Mouse (Mus musculus): ENCODE data around the gene Slc16a10. TPM values are rescaled to one million over a fixed set of nuclear protein-coding genes. Genes with fewer than 3 reads are reported as not detected.

Gene Slc16a10
- polyA plus RNA-seq, 1 experiment: 15.4 TPM

DNA sequence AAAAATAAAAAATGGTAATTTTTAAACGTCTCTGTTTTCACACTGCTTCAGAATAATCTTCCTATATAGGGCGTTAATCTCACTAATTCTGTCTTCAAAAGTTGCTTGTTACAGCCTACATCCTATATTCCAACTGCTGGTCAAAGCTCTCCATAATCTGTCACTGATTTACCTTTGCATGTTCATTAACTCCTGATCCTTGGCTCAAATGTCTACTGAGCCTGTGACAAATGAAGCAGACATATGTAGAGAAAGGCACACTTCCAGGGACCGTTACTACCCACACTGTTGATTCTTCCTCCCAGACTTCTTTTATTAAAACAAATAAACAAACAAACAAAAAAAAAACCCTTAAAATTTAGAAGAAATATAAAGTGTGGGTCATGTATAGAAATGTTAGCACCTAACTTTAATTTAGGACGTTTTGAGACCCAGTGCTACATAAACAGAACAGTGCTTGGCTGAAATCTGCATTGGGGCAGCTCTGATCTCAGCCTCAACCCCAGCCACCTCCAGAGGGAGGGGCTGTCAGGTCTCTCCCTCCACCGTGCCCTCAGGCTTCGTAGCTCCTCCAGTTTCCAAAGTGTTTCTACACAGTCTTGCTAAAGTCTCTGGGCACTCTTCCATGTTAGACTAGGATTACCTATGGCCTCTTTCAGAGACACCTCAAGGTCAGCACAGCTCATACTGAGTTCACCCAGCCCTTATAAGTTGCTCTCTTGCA is 83.8 kb downstream of the Slc16a10 start:
- Histone ChIP-seq H3K4me1 (ENCODE audit: control insufficient read depth, insufficient read depth, insufficient read length, low read length) (peaks cover 7% of the 10 kb centered on the region; the same call in 1 of the 2 replicates), H3K27ac (replicated peaks; ENCODE audit: low read depth, low read length) (peak overlapping the region; percentile 87), H3K4me3 (ENCODE audit: insufficient read depth, low read depth, low read length) (no peak overlapping the region)

DNA sequence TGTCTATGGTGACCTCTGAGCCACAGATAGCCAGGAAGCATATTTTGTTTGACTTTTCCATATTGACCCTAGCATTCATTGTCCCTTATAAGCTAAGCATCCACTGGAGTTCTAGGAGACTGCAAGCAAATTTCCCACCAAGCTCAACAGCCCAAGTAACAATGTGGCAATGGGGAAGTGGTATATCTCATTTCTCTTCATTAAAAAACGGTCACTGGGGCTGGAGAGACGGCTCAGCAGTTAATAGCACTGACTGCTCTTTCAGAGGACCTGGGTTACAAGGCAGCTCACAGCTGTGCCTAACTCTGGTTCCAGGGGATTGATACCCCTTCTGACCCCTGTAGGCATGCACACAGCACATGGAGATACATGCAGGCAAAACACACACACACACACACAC is 84.4 kb downstream of the Slc16a10 start:
- peak overlapping the region; percentile 23; the same call in 1 of the 2 replicates for H3K27ac ChIP-seq (replicated peaks; ENCODE audit: low read depth, low read length)
- H3K4me1 ChIP-seq (ENCODE audit: control insufficient read depth, insufficient read depth, insufficient read length, low read length): peaks cover 7% of the 10 kb centered on the region; the same call in 1 of the 2 replicates
- no peak overlapping the region for H3K4me3 ChIP-seq (ENCODE audit: insufficient read depth, low read depth, low read length)

DNA sequence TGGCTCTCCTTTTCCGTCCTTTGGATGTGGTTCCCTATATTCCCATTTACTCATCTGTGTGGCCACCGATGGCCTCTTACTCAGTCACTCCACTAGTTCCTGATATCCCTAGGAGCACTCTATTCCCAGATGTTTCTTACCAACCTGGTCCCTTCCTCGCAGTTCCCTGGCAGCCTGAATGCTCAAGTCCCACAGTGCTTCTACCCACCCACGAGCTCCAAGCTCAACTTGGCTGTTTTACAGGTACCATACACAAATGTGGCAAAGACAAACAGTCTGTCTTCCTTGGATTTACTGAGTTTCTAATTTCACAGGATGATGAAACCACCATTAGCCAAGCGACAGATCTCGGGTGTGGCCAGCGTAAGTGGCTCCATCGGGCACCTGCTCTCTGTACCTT is 87.6 kb downstream of the Slc16a10 start:
- Histone ChIP-seq H3K4me3 (ENCODE audit: insufficient read depth, low read depth, low read length) (no peak overlapping the region), H3K4me1 (ENCODE audit: control insufficient read depth, insufficient read depth, insufficient read length, low read length) (peaks cover 4% of the 10 kb centered on the region; the same call in 1 of the 2 replicates), H3K27ac (replicated peaks; ENCODE audit: low read depth, low read length) (no peak overlapping the region)

DNA sequence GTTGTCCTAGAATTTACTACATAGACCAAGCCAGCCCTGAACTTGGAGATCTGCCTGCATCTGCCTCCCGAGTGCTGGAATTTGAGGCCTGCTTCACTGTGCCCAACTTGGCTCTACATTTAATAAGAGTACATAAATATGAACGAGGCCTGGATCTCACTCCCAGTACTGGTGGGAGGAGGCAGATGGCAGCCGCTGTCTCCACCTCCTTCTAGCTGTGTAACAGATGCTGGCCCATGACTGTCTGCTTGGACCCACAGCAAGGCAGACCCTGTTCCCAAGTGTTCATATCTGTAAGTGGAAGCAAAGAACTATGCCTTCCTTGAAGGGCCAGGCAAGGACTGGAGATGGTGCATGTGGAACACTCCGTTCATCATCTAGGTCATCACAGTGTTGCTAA is 88.2 kb downstream of the Slc16a10 start:
- Histone ChIP-seq H3K4me1 (ENCODE audit: control insufficient read depth, insufficient read depth, insufficient read length, low read length) (peaks cover 2% of the 10 kb centered on the region; the same call in 1 of the 2 replicates), H3K27ac (replicated peaks; ENCODE audit: low read depth, low read length) (no peak overlapping the region), H3K4me3 (ENCODE audit: insufficient read depth, low read depth, low read length) (no peak overlapping the region)

DNA sequence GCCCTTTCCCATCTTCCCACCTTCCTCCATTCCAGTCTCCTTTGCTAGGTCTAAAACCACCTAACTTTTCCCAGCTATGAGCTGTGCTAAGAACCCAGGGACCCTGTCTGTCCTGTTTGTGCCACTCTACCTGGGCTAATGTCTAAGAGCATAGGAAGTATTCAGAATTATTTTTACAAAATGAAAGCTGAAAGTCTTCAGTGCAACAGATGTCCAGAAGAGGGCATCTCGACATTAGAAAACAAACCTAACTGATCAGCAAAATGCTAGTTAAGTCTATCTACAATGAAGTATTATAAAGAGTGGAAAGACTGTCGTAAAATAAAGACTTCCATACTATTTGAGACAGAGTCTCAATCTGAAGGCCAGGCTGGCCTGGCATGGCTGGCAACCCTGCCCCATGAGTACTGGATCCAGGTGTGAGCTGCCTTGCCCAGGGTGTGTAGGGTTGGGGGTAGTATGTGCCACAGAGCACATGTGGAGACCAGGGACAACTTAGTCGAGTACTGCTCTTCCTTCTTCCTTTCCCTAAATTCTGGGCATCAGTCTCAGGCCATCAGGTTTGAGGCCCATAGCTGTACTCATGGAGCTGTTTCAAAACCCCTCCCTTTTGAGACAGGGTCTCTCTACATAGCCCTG is 88.7 kb downstream of the Slc16a10 start:
- H3K4me1 ChIP-seq (ENCODE audit: control insufficient read depth, insufficient read depth, insufficient read length, low read length): no peaks in the 10 kb centered on the region
- H3K27ac ChIP-seq (replicated peaks; ENCODE audit: low read depth, low read length): no peak overlapping the region
- no peak overlapping the region for H3K4me3 ChIP-seq (ENCODE audit: insufficient read depth, low read depth, low read length)

DNA sequence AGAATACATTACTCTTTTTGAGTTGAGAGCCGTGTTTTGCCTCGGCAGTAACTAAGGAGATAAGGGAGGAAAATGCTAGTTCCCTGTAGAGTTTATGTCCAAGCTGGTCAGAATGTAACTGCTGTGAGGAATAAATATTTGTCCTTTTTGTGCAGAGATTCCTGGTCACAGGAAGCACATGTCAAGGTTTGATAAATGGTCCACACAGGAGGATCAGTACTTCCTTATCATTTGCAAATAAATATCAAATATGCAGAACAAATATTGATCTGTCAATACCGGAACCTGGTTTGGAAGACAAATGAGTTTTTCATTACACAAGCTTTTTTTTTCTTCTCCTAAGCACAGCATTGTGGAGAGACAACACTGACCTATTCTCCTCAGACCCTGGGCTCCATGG is 90.1 kb downstream of the Slc16a10 start:
- H3K27ac ChIP-seq (replicated peaks; ENCODE audit: low read depth, low read length): no peak overlapping the region
- H3K4me1 ChIP-seq (ENCODE audit: control insufficient read depth, insufficient read depth, insufficient read length, low read length): no peaks in the 10 kb centered on the region

DNA sequence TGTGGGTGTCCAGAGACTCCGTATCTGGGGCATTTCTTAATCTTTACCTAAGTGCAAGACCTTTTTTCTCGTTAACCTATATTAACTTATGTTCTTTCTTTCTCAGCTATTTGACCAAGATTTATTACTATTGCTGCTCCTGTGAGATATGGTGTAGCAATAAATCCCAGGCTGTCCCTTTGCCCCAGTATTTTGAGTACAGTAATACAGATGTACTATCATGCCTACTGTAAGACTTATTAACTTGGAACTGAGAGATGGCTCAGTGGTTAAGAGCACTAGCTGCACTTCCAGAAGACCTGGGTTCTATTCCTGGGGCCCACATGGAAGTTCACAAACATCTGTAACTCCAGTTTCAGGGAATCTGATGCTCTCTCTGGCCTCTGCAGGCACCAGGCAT is 91.3 kb downstream of the Slc16a10 start:
- H3K27ac ChIP-seq (replicated peaks; ENCODE audit: low read depth, low read length): no peak overlapping the region
- H3K4me3 ChIP-seq (ENCODE audit: insufficient read depth, low read depth, low read length): no peak overlapping the region
- H3K4me1 ChIP-seq (ENCODE audit: control insufficient read depth, insufficient read depth, insufficient read length, low read length): no peaks in the 10 kb centered on the region

More for the DNA sequence above, 90.1 kb downstream of the Slc16a10 start:
- H3K4me3 ChIP-seq (ENCODE audit: insufficient read depth, low read depth, low read length): no peak overlapping the region

DNA sequence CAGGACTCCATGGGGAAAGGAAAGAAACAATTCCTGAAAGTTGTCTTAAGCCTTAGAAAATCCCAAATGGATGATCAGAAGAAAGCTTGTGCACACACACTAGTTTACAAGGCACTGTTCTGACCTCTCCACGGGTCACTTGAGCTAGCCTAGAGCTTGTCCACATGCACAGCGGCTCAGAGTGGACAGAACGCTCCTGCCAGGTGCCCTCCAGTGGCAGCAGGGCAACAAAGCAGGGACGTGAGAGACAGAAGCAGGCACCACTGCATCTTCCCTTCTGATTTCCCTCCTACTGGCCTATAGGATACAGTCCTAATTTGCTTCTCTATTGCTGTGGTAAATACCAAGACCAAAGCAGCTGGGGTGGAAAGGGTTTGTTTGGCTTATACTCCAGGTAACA is 100.7 kb downstream of the Slc16a10 start:
- Histone ChIP-seq H3K27ac (replicated peaks; ENCODE audit: low read depth, low read length) (no peak overlapping the region), H3K4me1 (ENCODE audit: control insufficient read depth, insufficient read depth, insufficient read length, low read length) (no peaks in the 10 kb centered on the region; the same call in 1 of the 2 replicates), H3K4me3 (ENCODE audit: insufficient read depth, low read depth, low read length) (no peak overlapping the region)

DNA sequence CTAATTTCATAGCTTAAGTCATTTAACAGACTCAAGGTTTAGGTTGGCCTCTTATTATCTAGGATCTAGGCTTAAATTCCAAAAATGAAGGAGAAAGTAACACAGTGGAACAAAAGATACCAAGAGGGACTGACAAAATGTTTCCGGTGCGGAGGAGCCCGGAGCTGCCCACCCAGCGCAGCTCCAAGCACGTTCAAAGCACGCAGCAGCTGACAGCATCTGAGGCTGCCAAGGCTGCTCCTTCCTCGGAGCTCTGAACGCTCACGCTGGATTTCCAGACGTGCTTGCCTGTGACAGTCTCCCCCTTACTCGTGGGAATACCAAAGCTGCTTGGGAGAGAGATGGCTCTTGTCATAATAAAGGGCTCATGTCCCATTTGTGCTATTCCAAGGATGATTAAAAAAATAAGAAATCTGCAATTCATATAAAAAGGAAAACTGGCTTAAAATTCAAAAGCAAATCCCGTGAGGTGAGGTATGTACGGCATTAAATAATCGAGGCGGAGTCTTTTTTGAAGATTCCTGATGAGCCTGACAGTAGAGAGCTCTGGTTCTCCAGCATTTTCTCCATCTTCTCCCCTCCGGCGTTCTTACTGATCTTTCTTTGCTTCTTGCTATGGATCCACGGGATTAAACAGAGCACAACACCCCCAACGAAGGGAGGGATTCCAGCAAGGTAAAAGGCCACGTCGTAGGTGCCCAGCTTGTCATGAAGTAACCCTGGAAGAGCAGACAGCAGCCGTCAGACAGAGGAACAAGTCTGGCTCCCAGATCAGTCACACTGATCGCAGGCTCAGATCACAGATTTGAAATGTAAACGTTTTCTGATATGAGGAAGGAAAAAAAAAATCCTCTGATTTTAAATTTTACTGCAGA is 105.1 kb downstream of the Slc16a10 start:
- Histone ChIP-seq H3K27ac (replicated peaks; ENCODE audit: low read depth, low read length) (peak overlapping the region; percentile 94), H3K4me3 (ENCODE audit: insufficient read depth, low read depth, low read length) (no peak overlapping the region), H3K4me1 (ENCODE audit: control insufficient read depth, insufficient read depth, insufficient read length, low read length) (no peaks in the 10 kb centered on the region; the same call in 1 of the 2 replicates)

DNA sequence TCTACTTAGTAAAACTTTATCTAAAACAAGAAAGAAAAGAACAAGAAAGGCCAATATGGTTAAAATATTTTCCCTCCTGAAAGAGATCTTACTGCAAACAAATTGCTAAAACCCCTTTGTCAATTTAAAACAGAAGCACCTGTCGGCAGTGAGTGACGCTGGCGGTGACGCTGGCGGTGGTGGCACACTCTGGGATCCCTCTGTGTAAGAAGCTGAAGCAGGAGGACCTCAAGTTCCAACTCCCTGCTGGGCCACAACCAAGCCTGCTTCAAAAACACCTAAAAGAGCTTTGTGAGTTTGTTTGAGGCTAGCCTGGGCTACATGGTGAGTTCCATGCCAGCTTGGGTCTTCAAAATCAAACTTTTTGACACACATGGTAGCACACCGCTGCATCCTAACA is 107.1 kb downstream of the Slc16a10 start:
- no peak overlapping the region for H3K4me3 ChIP-seq (ENCODE audit: insufficient read depth, low read depth, low read length)
- H3K4me1 ChIP-seq (ENCODE audit: control insufficient read depth, insufficient read depth, insufficient read length, low read length): no peaks in the 10 kb centered on the region; the same call in 1 of the 2 replicates
- H3K27ac ChIP-seq (replicated peaks; ENCODE audit: low read depth, low read length): no peak overlapping the region

DNA sequence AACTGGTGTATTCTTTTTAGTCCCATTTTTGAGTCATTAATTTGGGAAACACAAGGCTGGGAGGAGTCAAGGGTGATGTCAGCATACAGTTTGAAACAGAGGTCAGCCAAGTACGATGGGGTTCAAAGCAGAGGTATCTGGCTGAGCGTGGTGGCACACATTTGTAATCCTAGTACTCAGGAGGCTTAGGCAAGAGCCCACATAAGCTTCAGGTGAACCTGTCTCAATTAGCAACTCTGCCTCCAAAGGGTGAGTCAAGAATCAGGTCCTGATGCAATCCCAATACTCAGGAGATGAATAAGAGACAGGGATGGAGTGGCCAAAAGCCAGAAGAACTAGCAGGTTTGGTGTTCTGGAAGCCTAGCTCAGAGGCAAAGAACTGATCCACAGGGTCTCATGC is 109.2 kb downstream of the Slc16a10 start:
- Histone ChIP-seq H3K4me3 (ENCODE audit: insufficient read depth, low read depth, low read length) (no peak overlapping the region), H3K27ac (replicated peaks; ENCODE audit: low read depth, low read length) (no peak overlapping the region), H3K4me1 (ENCODE audit: control insufficient read depth, insufficient read depth, insufficient read length, low read length) (no peaks in the 10 kb centered on the region; the same call in 1 of the 2 replicates)

DNA sequence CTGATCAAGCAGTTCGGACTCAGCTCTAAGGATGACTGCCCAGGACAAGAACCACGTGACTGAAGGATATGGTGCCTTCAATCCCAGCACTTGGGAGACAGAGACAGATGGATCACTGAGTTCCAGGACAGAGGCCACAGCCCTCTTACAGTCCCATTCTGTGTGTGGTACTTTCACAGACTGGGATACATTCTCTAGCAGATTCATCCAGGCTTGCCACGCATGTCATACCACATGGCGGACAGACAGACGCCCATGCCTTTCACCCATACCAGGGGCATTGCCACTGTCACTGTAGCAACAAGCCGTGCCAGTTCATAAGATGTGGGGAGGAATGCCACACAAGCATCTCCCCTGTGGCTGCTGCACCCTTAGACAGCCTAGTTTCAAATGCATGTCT is 111.3 kb downstream of the Slc16a10 start:
- no peaks in the 10 kb centered on the region for H3K4me1 ChIP-seq (ENCODE audit: control insufficient read depth, insufficient read depth, insufficient read length, low read length)
- no peak overlapping the region for H3K27ac ChIP-seq (replicated peaks; ENCODE audit: low read depth, low read length)
- H3K4me3 ChIP-seq (ENCODE audit: insufficient read depth, low read depth, low read length): no peak overlapping the region

DNA sequence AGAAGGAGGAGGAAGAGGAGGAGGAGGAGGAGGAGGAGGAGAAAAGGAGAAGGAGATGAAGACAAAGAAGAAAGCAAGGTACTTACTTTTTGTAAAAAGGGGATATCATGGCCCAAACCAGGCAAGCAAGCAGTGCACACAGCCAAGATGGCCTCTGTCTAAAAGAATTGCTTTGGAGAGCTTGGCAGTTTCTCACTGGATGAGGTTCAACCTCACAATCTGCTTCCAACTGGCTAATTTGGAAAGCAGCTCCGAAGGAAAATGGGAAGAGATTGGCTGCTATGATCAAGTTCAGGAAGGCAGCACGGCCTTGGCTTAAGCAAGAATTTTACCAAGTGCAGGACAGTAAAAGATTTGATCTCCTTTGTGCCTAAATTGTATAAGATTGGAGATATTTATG is 112.4 kb downstream of the Slc16a10 start:
- Histone ChIP-seq H3K4me1 (ENCODE audit: control insufficient read depth, insufficient read depth, insufficient read length, low read length) (no peaks in the 10 kb centered on the region), H3K27ac (replicated peaks; ENCODE audit: low read depth, low read length) (no peak overlapping the region), H3K4me3 (ENCODE audit: insufficient read depth, low read depth, low read length) (no peak overlapping the region)

DNA sequence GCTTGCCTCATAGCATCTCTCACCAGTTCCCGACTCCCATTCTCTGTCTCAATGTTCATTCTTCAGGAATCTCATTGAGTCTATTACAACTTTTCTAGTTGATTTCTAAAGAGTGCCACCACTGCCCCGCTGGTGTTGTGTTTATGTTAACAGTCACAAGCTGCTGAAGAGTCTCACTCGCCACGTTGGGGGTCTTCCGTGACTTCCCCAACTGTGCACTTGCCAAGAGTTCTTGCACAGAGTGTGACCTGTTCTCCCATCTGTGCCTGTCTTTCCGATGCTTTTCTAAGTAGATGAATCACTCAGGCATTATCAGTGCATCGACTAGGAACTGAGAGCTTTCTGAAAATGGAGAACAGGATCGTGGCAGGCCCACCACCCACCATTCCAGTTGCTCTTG is 114.0 kb downstream of the Slc16a10 start:
- Histone ChIP-seq H3K4me1 (ENCODE audit: control insufficient read depth, insufficient read depth, insufficient read length, low read length) (no peaks in the 10 kb centered on the region), H3K4me3 (ENCODE audit: insufficient read depth, low read depth, low read length) (no peak overlapping the region), H3K27ac (replicated peaks; ENCODE audit: low read depth, low read length) (no peak overlapping the region)

DNA sequence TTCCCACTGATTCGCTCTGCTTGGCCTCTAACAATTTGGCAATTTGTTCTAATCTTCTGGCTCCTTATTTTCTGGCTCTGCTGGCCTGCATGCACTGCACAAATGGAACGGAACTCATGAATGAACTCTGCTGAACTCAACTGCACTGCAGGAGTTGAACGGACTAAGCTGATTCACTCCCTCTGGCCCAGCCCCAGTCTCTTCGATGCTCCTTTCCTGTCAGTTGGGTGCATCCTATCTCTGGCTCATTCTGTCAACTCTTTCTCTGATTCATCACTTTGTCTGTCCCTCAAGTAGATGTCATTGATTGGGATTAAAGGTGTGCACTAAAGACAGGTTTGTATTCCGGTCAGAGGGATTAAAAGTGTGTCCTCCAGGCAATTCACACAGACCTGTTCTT is 115.5 kb downstream of the Slc16a10 start:
- H3K4me3 ChIP-seq (ENCODE audit: insufficient read depth, low read depth, low read length): no peak overlapping the region

More for the DNA sequence above, 115.5 kb downstream of the Slc16a10 start:
- Histone ChIP-seq H3K27ac (replicated peaks; ENCODE audit: low read depth, low read length) (no peak overlapping the region), H3K4me1 (ENCODE audit: control insufficient read depth, insufficient read depth, insufficient read length, low read length) (no peaks in the 10 kb centered on the region)
